In genomic region chr1:106713621-106714529, GRCm38 (mm10) we compare ENCODE assay signal across 8 mouse cellular contexts. TPM values are rescaled to one million over a fixed set of nuclear protein-coding genes. Genes with fewer than 3 reads are reported as not detected.
DNase-seq lines count a peak whose midpoint lies in the region; ATAC-seq and TF ChIP-seq lines count a peak whose summit lies in the region.

Gene Bcl2 (minus strand): TSS chr1:106714274.

- H3K27ac ChIP-seq in CH12.LX (ENCODE audit: insufficient read depth, low read depth), result peak within 1 kb of the TSS; percentile 78
- peak within 1 kb of the TSS; percentile 93 for H3K27ac ChIP-seq in forebrain, embryonic 16.5 days (ENCODE audit: low read length)
- H3K27ac ChIP-seq in lung, embryonic 16.5 days (ENCODE audit: low read length), result peak within 1 kb of the TSS; percentile 95

- peak within 1 kb of the TSS; percentile 69 for H3K9ac ChIP-seq in CH12.LX (ENCODE audit: insufficient read depth, low read depth)
- H3K9ac ChIP-seq in forebrain, embryonic 16.5 days (replicated peaks; ENCODE audit: low read depth, low read length), result peak within 1 kb of the TSS; percentile 95
- H3K9ac ChIP-seq in lung, embryonic 16.5 days (ENCODE audit: low read length), result peak within 1 kb of the TSS; percentile 94

- H3K4me3 ChIP-seq in CH12.LX (replicated peaks in 1 of 3; ENCODE audit: low read depth in 2 of 3, low read length in 2 of 3, poor library complexity in 1 of 3), result peak within 1 kb of the TSS; percentile 57 to 93 (median 80)
- H3K4me3 ChIP-seq in forebrain, embryonic 16.5 days (replicated peaks; ENCODE audit: low read length), result peak within 1 kb of the TSS; percentile 62
- peak within 1 kb of the TSS; percentile 85 for H3K4me3 ChIP-seq in lung, embryonic 16.5 days (ENCODE audit: low read length)

- H3K4me2 ChIP-seq in CH12.LX (ENCODE audit: insufficient read depth, low read depth, poor library complexity, severe bottlenecking), result peak within 1 kb of the TSS; percentile 95
- peak within 1 kb of the TSS; percentile 76 for H3K4me2 ChIP-seq in forebrain, embryonic 16.5 days (ENCODE audit: low read length)
- H3K4me2 ChIP-seq in lung, embryonic 16.5 days (ENCODE audit: low read depth, low read length), result peak within 1 kb of the TSS; percentile 95

- TF ChIP-seq EP300 in CH12.LX (IDR thresholded peaks at IDR 0.05; ENCODE audit: low read length), result no peak

- peak; percentile 78 for DNase-seq in CH12.LX (ENCODE audit: extremely low read depth)
- DNase-seq in c-Kit-positive CD71-negative TER-119-negative erythroid progenitor cells, embryonic 14.5 days (ENCODE audit: low read depth), result peak; percentile 40
- DNase-seq in heart, postnatal 36 days, result peak; percentile 68 to 87
- peak; percentile 63 for DNase-seq in layer of hippocampus, adult 9-11 months
- peak; percentile 68 for DNase-seq in ovary, adult 18-20 months (ENCODE audit: low spot score)
- peak; percentile 89 for DNase-seq in thymus, postnatal 0 days (ENCODE audit: low spot score)

- no peaks in the 10 kb centered on the region for H3K36me3 ChIP-seq in CH12.LX (replicated peaks in 1 of 2; ENCODE audit: control insufficient read depth in 1 of 2, insufficient read depth in 1 of 2, low read length in 1 of 2)
- H3K36me3 ChIP-seq in forebrain, embryonic 16.5 days (ENCODE audit: control insufficient read depth, insufficient read depth), result no peaks in the 10 kb centered on the region
- H3K36me3 ChIP-seq in lung, embryonic 16.5 days (ENCODE audit: control insufficient read depth, insufficient read depth, low read length), result no peaks in the 10 kb centered on the region

- TF ChIP-seq POLR2A in CH12.LX (IDR thresholded peaks at IDR 0.05; ENCODE audit: low read depth, low read length), result peak; percentile 42; the same call in 1 of the 2 replicates

- H3K4me1 ChIP-seq in CH12.LX (ENCODE audit: control insufficient read depth in 1 of 2, insufficient read depth in 2 of 2), result peaks cover 4 to 41% of the 10 kb centered on the region in 2 experiments
- peaks cover 25% of the 10 kb centered on the region for H3K4me1 ChIP-seq in forebrain, embryonic 16.5 days (replicated peaks; ENCODE audit: control insufficient read depth, insufficient read depth, low read length)
- peaks cover 18% of the 10 kb centered on the region for H3K4me1 ChIP-seq in lung, embryonic 16.5 days (replicated peaks; ENCODE audit: control insufficient read depth, insufficient read depth, low read length)

- no peak for TF ChIP-seq CTCF in CH12.LX (conservative IDR thresholded peaks at IDR 0.05 in 1 of 2, IDR thresholded peaks at IDR 0.05 in 1 of 2; ENCODE audit: low read depth in 2 of 2, low read length in 2 of 2)

- H3K9me3 ChIP-seq in CH12.LX (replicated peaks; ENCODE audit: low read length), result no peaks in the 10 kb centered on the region
- no peaks in the 10 kb centered on the region for H3K9me3 ChIP-seq in forebrain, embryonic 16.5 days (ENCODE audit: control insufficient read depth, low read length)
- H3K9me3 ChIP-seq in lung, embryonic 16.5 days (ENCODE audit: control insufficient read depth, low read length), result no peaks in the 10 kb centered on the region

- H3K27me3 ChIP-seq in CH12.LX (replicated peaks), result no peaks in the 10 kb centered on the region
- H3K27me3 ChIP-seq in forebrain, embryonic 16.5 days (replicated peaks; ENCODE audit: control insufficient read depth, insufficient read depth, low read length), result no peaks in the 10 kb centered on the region
- H3K27me3 ChIP-seq in lung, embryonic 16.5 days (ENCODE audit: control insufficient read depth, insufficient read depth, low read depth, low read length), result no peaks in the 10 kb centered on the region

- intact Hi-C loops in heart, postnatal 36 days (cut with DNase I), result loop anchor here (2.0 to 5.0 kb wide), 2 partner anchors 47 to 85 kb away; no protein-coding TSS in a partner anchor

- in situ Hi-C loops in CH12.LX (cut with MboI; ENCODE audit: low pct_ligation_motif_present, low pct_unique_long_range_greater_than_20kb, low sequenced_read_pairs), result loop anchor here (5.0 to 25.0 kb wide), 4 partner anchors 92 to 652 kb away; no protein-coding TSS in a partner anchor

- TF ChIP-seq RAD21 in CH12.LX (IDR thresholded peaks at IDR 0.05; ENCODE audit: low read depth, low read length), result no peak

- WGBS in forebrain, embryonic 16.5 days, result under 1% methylated on average over 56 of the region's 95 CpGs
- under 1% methylated on average over 74 of the region's 95 CpGs for WGBS in lung, embryonic 16.5 days

- peaks cover 31% of the 10 kb centered on the region for H3K79me2 ChIP-seq in CH12.LX (replicated peaks; ENCODE audit: control insufficient read depth, extremely low read depth, insufficient read depth, poor library complexity, severe bottlenecking)

- dilution Hi-C loops in CH12.LX (cut with MboI; ENCODE audit: extremely low pct_ligation_motif_present, extremely low pct_unique_long_range_greater_than_20kb, low sequenced_read_pairs), result loop anchor here (25.0 kb wide), 1 partner anchor 177 kb away; no protein-coding TSS in a partner anchor

- peak; percentile 87 for ATAC-seq in forebrain, embryonic 16.5 days
- ATAC-seq in lung, embryonic 16.5 days (ENCODE audit: low read depth), result peak; percentile 90

TF ChIP-seq in CH12.LX, 34 proteins besides CTCF, POLR2A, EP300 and RAD21:
- TF ChIP-seq SIN3A (IDR thresholded peaks at IDR 0.05; ENCODE audit: low read length) (no peak), CHD2 (IDR thresholded peaks at IDR 0.05; ENCODE audit: low read length) (no peak), MAX (IDR thresholded peaks at IDR 0.05; ENCODE audit: low read length) (0 out of 2 replicates have a peak, but pooled peaks have one; percentile 12), MXI1 (IDR thresholded peaks at IDR 0.05; ENCODE audit: low read depth, low read length) (peak; percentile 23; the same call in 1 of the 2 replicates), MAZ (IDR thresholded peaks at IDR 0.05; ENCODE audit: low read depth, low read length) (no peak), NELFE (IDR thresholded peaks at IDR 0.05; ENCODE audit: low read depth, low read length) (peak; percentile 19; the same call in 1 of the 2 replicates), BHLHE40 (IDR thresholded peaks at IDR 0.05; ENCODE audit: low read depth, low read length) (0 out of 2 replicates have a peak, but pooled peaks have one; percentile 5), ETS1 (conservative IDR thresholded peaks at IDR 0.05; ENCODE audit: low read depth, low read length) (0 out of 2 replicates have a peak, but pooled peaks have one; percentile 7), TBP (conservative IDR thresholded peaks at IDR 0.05; ENCODE audit: low read depth, low read length) (no peak), USF2 (conservative IDR thresholded peaks at IDR 0.05; ENCODE audit: low read depth, low read length) (no peak), TCF12 (IDR thresholded peaks at IDR 0.05; ENCODE audit: low read depth, low read length) (no peak), KAT2A (IDR thresholded peaks at IDR 0.05; ENCODE audit: insufficient replicate concordance, low read length) (no peak), UBTF (IDR thresholded peaks at IDR 0.05; ENCODE audit: low read depth, low read length) (no peak), NRF1 (IDR thresholded peaks at IDR 0.05; ENCODE audit: low read depth, low read length) (0 out of 2 replicates have a peak, but pooled peaks have one; percentile 34), MAFK (IDR thresholded peaks at IDR 0.05; ENCODE audit: insufficient replicate concordance, low read length) (no peak), PAX5 (IDR thresholded peaks at IDR 0.05; ENCODE audit: low read length) (no peak), ZNF384 (IDR thresholded peaks at IDR 0.05; ENCODE audit: low read depth, low read length) (peak; percentile 47)

RNA-seq across cellular contexts. Expression of gene Bcl2, which starts in this region (rescaled TPM):
- 7.6 and 13.6 TPM in 2 replicates for total RNA-seq in CH12.LX (2012; rRNA removed)
- total RNA-seq in CH12.LX (2014; rRNA removed), result 8.7 and 9.6 TPM in 2 replicates
- polyA plus RNA-seq in CH12.LX (2012; ENCODE audit: insufficient read length, low read depth), result 4.5 and 4.7 TPM in 2 replicates
- 13.5 and 13.7 TPM in 2 replicates for polyA plus RNA-seq in forebrain, embryonic 16.5 days (2015; fragmentation: Nextera tagmentation; extraction: Ambion mirVana)
- total RNA-seq in heart, postnatal 36 days (2021), result 1 to 10 TPM; 3.7 to 5.1 TPM
- polyA plus RNA-seq in lung, embryonic 16.5 days (2015; fragmentation: Nextera tagmentation; extraction: Ambion mirVana), result 18.5 and 19.7 TPM in 2 replicates
- polyA plus RNA-seq in thymus, postnatal 0 days (2015; fragmentation: Nextera tagmentation; extraction: Ambion mirVana), result 17.4 and 24.9 TPM in 2 replicates

Comparison
In these comparisons a context has a peak if more than half of its experiments do, and no peak if none do; other contexts are left out.
1. Peak in every context shown above with its lines: DNase-seq, ATAC-seq, H3K4me3 ChIP-seq and H3K27ac ChIP-seq.